Mouse (Mus musculus): ENCODE data around the gene Prdx2.

- TF ChIP-seq MAFK (IDR thresholded peaks at IDR 0.05; ENCODE audit: insufficient read depth, low read depth, low read length) (no peak), ZC3H11A (IDR thresholded peaks at IDR 0.05; ENCODE audit: borderline replicate concordance, low read depth, low read length) (no peak)
Measured at GRCm38 (mm10) chr8:84996978-84997377, 27.6 kb downstream of the Prdx2 start.
